Mouse (Mus musculus) MEL (cell line): ENCODE measurements around the gene Cfl1. TPM values are rescaled to one million over a fixed set of nuclear protein-coding genes. Genes with fewer than 3 reads are reported as not detected.

Experiments used
- DNase-seq: peaks from one replicate; pipeline ENCODE4 v3.0.0; 2011; ENCODE audit warnings: low read depth, low spot score
- H3K27ac ChIP-seq: 2 replicates; pipeline ENCODE4 v1.5.1; 2012; ENCODE audit warnings: low read depth, mild to moderate bottlenecking, control low read depth, low read length, moderate library complexity; ENCODE audit not compliant: control insufficient read depth
- H3K27me3 ChIP-seq, 2 experiments: fragments of 150-350 bp in 1 of 2; sonication (generic) in 1 of 2; 2 replicates each; pipeline ENCODE4 v1.6.1; 2012; ENCODE audit warnings: low read length in 2 of 2, mild to moderate bottlenecking in 2 of 2, improper control_type of control experiment in 1 of 2, moderate library complexity in 1 of 2; ENCODE audit not compliant: insufficient read depth in 2 of 2, control insufficient read depth in 1 of 2
- H3K36me3 ChIP-seq, 2 experiments: 2 replicates each; pipeline ENCODE4 v1.6.1; 2012 to 2014; ENCODE audit warnings: low read length in 2 of 2, improper control_type of control experiment in 1 of 2, inconsistent platforms in 1 of 2, mild to moderate bottlenecking in 1 of 2; ENCODE audit not compliant: insufficient read depth in 2 of 2, control insufficient read depth in 1 of 2
- H3K4me1 ChIP-seq, 2 experiments: fragments of 150-350 bp in 1 of 2; sonication (generic) in 1 of 2; 2 replicates each; pipeline ENCODE4 v1.6.1; 2012; ENCODE audit warnings: low read length in 2 of 2, improper control_type of control experiment in 1 of 2, mild to moderate bottlenecking in 1 of 2; ENCODE audit not compliant: insufficient read depth in 2 of 2, control insufficient read depth in 1 of 2
- H3K4me3 ChIP-seq, 2 experiments: fragments of 150-350 bp in 1 of 2; sonication (generic) in 1 of 2; 2 replicates each; pipeline ENCODE4 v1.5.1; 2012; ENCODE audit warnings: low read depth in 2 of 2, low read length in 2 of 2, mild to moderate bottlenecking in 2 of 2, moderate library complexity in 2 of 2, control low read depth in 1 of 2, improper control_type of control experiment in 1 of 2; ENCODE audit not compliant: control insufficient read depth in 1 of 2, insufficient read depth in 1 of 2
- H3K79me2 ChIP-seq: 2 replicates; pipeline ENCODE4 v1.6.1; 2012; ENCODE audit warnings: mild to moderate bottlenecking, low read length, moderate library complexity; ENCODE audit not compliant: control insufficient read depth, poor library complexity, insufficient read depth
- H3K9ac ChIP-seq: 2 replicates; pipeline ENCODE4 v1.6.1; 2012; ENCODE audit warnings: low read depth, mild to moderate bottlenecking, control low read depth, low read length, moderate library complexity; ENCODE audit not compliant: control insufficient read depth, poor library complexity, severe bottlenecking
- H3K9me3 ChIP-seq: fragments of 150-350 bp; sonication (generic); replicated peaks from 2 replicates; pipeline ENCODE4 v1.6.1; 2012; ENCODE audit warnings: mild to moderate bottlenecking, low read length, improper control_type of control experiment, moderate library complexity; ENCODE audit not compliant: insufficient read depth
- BHLHE40 ChIP-seq: IDR thresholded peaks from 2 replicates; pipeline ENCODE4 v1.6.1; 2012; ENCODE audit warnings: low read depth, mild to moderate bottlenecking, inconsistent platforms, low read length, improper control_type of control experiment, borderline replicate concordance
- CHD1 ChIP-seq: IDR thresholded peaks from 2 replicates; pipeline ENCODE4 v1.6.1; 2012; ENCODE audit warnings: low read depth, mild to moderate bottlenecking, inconsistent platforms, low read length, improper control_type of control experiment
- CHD2 ChIP-seq: IDR thresholded peaks from 2 replicates; pipeline ENCODE4 v1.6.1; 2011; ENCODE audit warnings: low read length, improper control_type of control experiment
- CTCF ChIP-seq, 3 experiments: IDR thresholded peaks in 2 of 3; conservative IDR thresholded peaks in 1 of 3; 2 replicates each; pipeline ENCODE4 v1.5.1; 2011 to 2012; ENCODE audit warnings: low read length in 3 of 3, low read depth in 2 of 3, mild to moderate bottlenecking in 2 of 3, improper control_type of control experiment in 1 of 3, inconsistent platforms in 1 of 3, mixed read lengths in 1 of 3, moderate library complexity in 1 of 3; ENCODE audit not compliant: control insufficient read depth in 1 of 3, insufficient read depth in 1 of 3, poor library complexity in 1 of 3, severe bottlenecking in 1 of 3
- E2F4 ChIP-seq: IDR thresholded peaks from 2 replicates; pipeline ENCODE4 v1.6.1; 2011; ENCODE audit warnings: low read depth, low read length, improper control_type of control experiment, borderline replicate concordance
- ETS1 ChIP-seq: IDR thresholded peaks from 2 replicates; pipeline ENCODE4 v1.6.1; 2012; ENCODE audit warnings: low read depth, mild to moderate bottlenecking, inconsistent platforms, low read length, improper control_type of control experiment, moderate library complexity
- GATA1 ChIP-seq: IDR thresholded peaks from 2 replicates; pipeline ENCODE4 v1.6.1; 2011; ENCODE audit warnings: low read depth, low read length, improper control_type of control experiment
- HCFC1 ChIP-seq: IDR thresholded peaks from 2 replicates; pipeline ENCODE4 v1.6.1; 2012; ENCODE audit warnings: low read depth, mild to moderate bottlenecking, inconsistent platforms, low read length, improper control_type of control experiment, moderate library complexity
- JUND ChIP-seq: IDR thresholded peaks from 2 replicates; pipeline ENCODE4 v1.6.1; 2011; ENCODE audit warnings: low read depth, mild to moderate bottlenecking, improper control_type of control experiment, low read length
- KAT2A ChIP-seq: conservative IDR thresholded peaks from 2 replicates; pipeline ENCODE4 v1.6.1; 2012; ENCODE audit warnings: low read depth, low read length, improper control_type of control experiment, inconsistent platforms
- MAFK ChIP-seq: IDR thresholded peaks from 2 replicates; pipeline ENCODE4 v1.6.1; 2011; ENCODE audit warnings: low read depth, mild to moderate bottlenecking, low read length, improper control_type of control experiment, borderline replicate concordance
- MAZ ChIP-seq: IDR thresholded peaks from 2 replicates; pipeline ENCODE4 v1.6.1; 2012; ENCODE audit warnings: low read depth, mild to moderate bottlenecking, inconsistent platforms, low read length, improper control_type of control experiment
- MYC ChIP-seq: IDR thresholded peaks from 2 replicates; pipeline ENCODE4 v1.6.1; 2011; ENCODE audit warnings: low read depth, mild to moderate bottlenecking, low read length, improper control_type of control experiment, moderate library complexity
- POLR2AphosphoS2 ChIP-seq: IDR thresholded peaks from 2 replicates; pipeline ENCODE4 v1.6.1; 2011; ENCODE audit warnings: low read length, improper control_type of control experiment
- RAD21 ChIP-seq: IDR thresholded peaks from 2 replicates; pipeline ENCODE4 v1.6.1; 2011; ENCODE audit warnings: mild to moderate bottlenecking, low read depth, low read length, improper control_type of control experiment
- RCOR1 ChIP-seq: IDR thresholded peaks from 2 replicates; pipeline ENCODE4 v1.6.1; 2012; ENCODE audit warnings: low read depth, mild to moderate bottlenecking, inconsistent platforms, low read length, improper control_type of control experiment
- SMC3 ChIP-seq: IDR thresholded peaks from 2 replicates; pipeline ENCODE4 v1.6.1; 2011; ENCODE audit warnings: low read depth, low read length, improper control_type of control experiment
- TAL1 ChIP-seq: IDR thresholded peaks from 2 replicates; pipeline ENCODE4 v1.6.1; 2012; ENCODE audit warnings: mild to moderate bottlenecking, inconsistent platforms, low read length, moderate library complexity, mixed read lengths
- TBP ChIP-seq: IDR thresholded peaks from 2 replicates; pipeline ENCODE4 v1.8.0; 2011; ENCODE audit warnings: low read depth, low read length, improper control_type of control experiment
- USF1 ChIP-seq: IDR thresholded peaks from 2 replicates; pipeline ENCODE4 v1.6.1; 2014; ENCODE audit warnings: low read depth, mild to moderate bottlenecking, inconsistent platforms, low read length, improper control_type of control experiment, moderate library complexity
- ZKSCAN1 ChIP-seq: IDR thresholded peaks from 2 replicates; pipeline ENCODE4 v1.6.1; 2012; ENCODE audit warnings: low read depth, mild to moderate bottlenecking, inconsistent platforms, low read length, improper control_type of control experiment, moderate library complexity
- polyA plus RNA-seq, 2 experiments: library from polyadenylated mRNA; stranded (reverse) in 1 of 2; unstranded in 1 of 2; fragments of >175 nt in 1 of 2; fragments of >200 nt in 1 of 2; gene quantifications; 2 replicates each; pipeline versions ENCODE4 v1.2.1 to v1.2.4; 2012; ENCODE audit warnings: low replicate concordance in 2 of 2, low read depth in 1 of 2; ENCODE audit not compliant: insufficient read length in 2 of 2, insufficient read depth in 1 of 2, missing spikeins in 1 of 2
- total RNA-seq: library from RNA; depleted of rRNA; stranded (reverse); fragments of 300-350 nt; gene quantifications from 2 replicates; pipeline ENCODE4 v1.2.3, GENCODE M21; 2012

Gene Cfl1
- total and polyA plus RNA-seq, 3 experiments = 880 to 2,037 TPM; not detected in 1

DNA sequence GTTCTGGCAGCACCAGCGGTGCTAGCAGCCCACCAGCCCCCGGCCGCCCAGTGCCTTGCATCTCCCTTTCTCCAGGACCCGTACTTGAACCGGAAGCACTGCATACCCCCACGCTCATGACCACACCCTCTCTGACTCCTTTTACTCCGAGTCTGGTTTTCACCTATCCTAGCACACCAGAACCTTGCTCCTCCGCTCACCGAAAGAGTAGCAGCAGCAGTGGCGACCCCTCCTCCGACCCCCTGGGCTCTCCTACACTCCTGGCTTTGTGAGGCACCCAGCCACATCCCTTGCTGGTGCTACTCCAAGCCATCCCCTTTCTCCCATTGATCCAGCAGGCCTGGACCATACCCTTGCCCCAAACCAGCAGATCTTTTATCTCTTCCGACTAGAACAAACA lies 35.2 kb upstream of the Cfl1 start:
- Histone ChIP-seq H3K9me3 (no peaks in the 10 kb centered on the region), H3K4me1 (peaks cover 0 to 29% of the 10 kb centered on the region in 2 experiments), H3K9ac (no peak overlapping the region), H3K27me3 (no peaks in the 10 kb centered on the region), H3K4me3 (no peak overlapping the region), H3K79me2 (peaks cover 14% of the 10 kb centered on the region), H3K27ac (no peak overlapping the region), H3K36me3 (peaks cover 0 to 5% of the 10 kb centered on the region in 2 experiments; a peak in 2 of 4 replicates)
- no peak for TF ChIP-seq MAZ
- no peak for TF ChIP-seq ZKSCAN1
- DNase-seq = no peak

DNA sequence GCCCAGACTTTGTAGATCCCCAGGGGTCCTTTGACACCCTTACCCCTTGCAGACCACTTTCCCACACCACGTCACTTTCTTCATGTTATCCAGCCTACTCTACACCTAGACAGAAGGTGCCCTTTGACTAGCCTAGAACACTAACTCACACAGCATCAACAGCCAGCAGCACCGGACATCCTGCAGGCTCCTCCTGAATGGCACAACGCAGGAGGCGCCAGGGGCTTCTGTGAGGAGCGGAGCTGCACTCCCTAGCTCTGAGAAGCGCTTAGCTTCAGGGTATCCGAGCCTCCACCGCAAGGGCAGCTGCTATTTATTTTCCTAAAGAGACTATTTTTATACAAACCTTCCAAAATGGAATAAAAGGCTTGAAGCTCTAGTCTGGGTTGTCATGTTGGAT lies 34.7 kb upstream of the Cfl1 start:
- Histone ChIP-seq H3K36me3 (peaks cover 0 to 5% of the 10 kb centered on the region in 2 experiments; a peak in 2 of 4 replicates), H3K79me2 (peaks cover 15% of the 10 kb centered on the region), H3K4me3 (no peak overlapping the region), H3K27ac (no peak overlapping the region), H3K4me1 (peaks cover 0 to 25% of the 10 kb centered on the region in 2 experiments), H3K9me3 (no peaks in the 10 kb centered on the region), H3K9ac (no peak overlapping the region), H3K27me3 (no peaks in the 10 kb centered on the region)
- DNase-seq = no peak
- TF ChIP-seq USF1 (no peak), ETS1 (no peak), CTCF (IDR thresholded peaks at IDR 0.05 in 2 of 3, conservative IDR thresholded peaks at IDR 0.05 in 1 of 3; ENCODE audit: control insufficient read depth in 1 of 3, insufficient read depth in 1 of 3, low read depth in 2 of 3, low read length in 3 of 3, poor library complexity in 1 of 3, severe bottlenecking in 1 of 3) (no peak), KAT2A (no peak), TAL1 (no peak), GATA1 (no peak), E2F4 (no peak), CHD1 (no peak), SMC3 (no peak), MYC (no peak), HCFC1 (no peak), CHD2 (no peak), TBP (no peak), RCOR1 (no peak), BHLHE40 (no peak), JUND (no peak), POLR2AphosphoS2 (no peak), RAD21 (no peak), MAFK (no peak)
